Comparison of ENCODE assay signal across 10 mouse cellular contexts in genomic region chr17:12364426-12364735, GRCm38 (mm10). TPM values are rescaled to one million over a fixed set of nuclear protein-coding genes. Genes with fewer than 3 reads are reported as not detected.
A peak's percentile ranks its signal among the peaks of the same experiment; 100 is the strongest.
DNase-seq lines count a peak whose midpoint lies in the region; ATAC-seq lines count a peak whose summit lies in the region.
"Had no signal": no experiment of that assay in that cellular context is flagged by ENCODE, and none has a peak within 500 bp of the region (broad histone marks: within the 10 kb centered on the region; RNA-seq: fewer than 3 reads in every experiment).

No protein-coding gene starts in this region.

- H3K36me3 ChIP-seq in hindbrain, embryonic 16.5 days (ENCODE audit: control insufficient read depth, insufficient read depth, low read length), result no peaks in the 10 kb centered on the region
- H3K36me3 ChIP-seq in hindbrain, embryonic 13.5 days, result no peaks in the 10 kb centered on the region
- H3K36me3 ChIP-seq in liver, embryonic 11.5 days (ENCODE audit: control insufficient read depth, insufficient read depth, low read length), result no peaks in the 10 kb centered on the region
- H3K36me3 ChIP-seq: embryonic facial prominence, embryonic 13.5 days; stomach, embryonic 15.5 days had no signal

- WGBS in hindbrain, embryonic 16.5 days, result 48% methylated on average over 8 of the region's 8 CpGs
- 49% methylated on average over 8 of the region's 8 CpGs for WGBS in hindbrain, embryonic 13.5 days
- 77% methylated on average over 8 of the region's 8 CpGs for WGBS in liver, embryonic 11.5 days

- DNase-seq in NIH3T3 (ENCODE audit: low read depth), result peak; percentile 60
- DNase-seq in layer of hippocampus, adult 11-12 months (ENCODE audit: low spot score), result peak; percentile 67
- DNase-seq in natural killer cell, adult 2 months (ENCODE audit: low spot score in 2 of 2), result peak; percentile 55 to 73
- DNase-seq in adrenal gland, adult (ENCODE audit: inconsistent age in 2 of 2, low spot score in 1 of 2), result no peak
- DNase-seq in liver, embryonic 11.5 days (ENCODE audit: low spot score), result no peak
- DNase-seq in testis, postnatal 14 days (ENCODE audit: low spot score), result no peak

- ATAC-seq in hindbrain, embryonic 16.5 days, result peak; percentile 34; the same call in 1 of the 2 replicates
- ATAC-seq in hindbrain, embryonic 13.5 days (ENCODE audit: low FRiP score), result no peak
- ATAC-seq in liver, embryonic 11.5 days (replicated peaks; ENCODE audit: low FRiP score), result no peak

- H3K9me3 ChIP-seq in hindbrain, embryonic 16.5 days (ENCODE audit: control insufficient read depth, low read length), result no peaks in the 10 kb centered on the region
- H3K9me3 ChIP-seq in hindbrain, embryonic 13.5 days, result no peaks in the 10 kb centered on the region
- no peaks in the 10 kb centered on the region for H3K9me3 ChIP-seq in liver, embryonic 11.5 days (ENCODE audit: control insufficient read depth, low read length)
- H3K9me3 ChIP-seq: embryonic facial prominence, embryonic 13.5 days; stomach, embryonic 15.5 days had no signal

- H3K4me3 ChIP-seq in hindbrain, embryonic 16.5 days (ENCODE audit: low read length), result no peak overlapping the region
- H3K4me3 ChIP-seq in hindbrain, embryonic 13.5 days, result no peak overlapping the region
- no peak overlapping the region for H3K4me3 ChIP-seq in liver, embryonic 11.5 days (ENCODE audit: low read depth, low read length)
- H3K4me3 ChIP-seq: embryonic facial prominence, embryonic 13.5 days; stomach, embryonic 15.5 days had no signal

- no peaks in the 10 kb centered on the region for H3K27me3 ChIP-seq in hindbrain, embryonic 16.5 days (replicated peaks; ENCODE audit: control insufficient read depth, insufficient read depth, low read length)
- no peaks in the 10 kb centered on the region for H3K27me3 ChIP-seq in hindbrain, embryonic 13.5 days
- H3K27me3 ChIP-seq in liver, embryonic 11.5 days (replicated peaks; ENCODE audit: control insufficient read depth, insufficient read depth, low read length), result no peaks in the 10 kb centered on the region; the same call in 1 of the 2 replicates
- H3K27me3 ChIP-seq: embryonic facial prominence, embryonic 13.5 days; stomach, embryonic 15.5 days had no signal

- no peak overlapping the region for H3K4me2 ChIP-seq in hindbrain, embryonic 16.5 days (ENCODE audit: low read length)
- H3K4me2 ChIP-seq in hindbrain, embryonic 13.5 days, result no peak overlapping the region
- no peak overlapping the region for H3K4me2 ChIP-seq in liver, embryonic 11.5 days
- H3K4me2 ChIP-seq: embryonic facial prominence, embryonic 13.5 days; stomach, embryonic 15.5 days had no signal

- no peak overlapping the region for H3K27ac ChIP-seq in hindbrain, embryonic 16.5 days (ENCODE audit: low read depth, low read length)
- H3K27ac ChIP-seq in hindbrain, embryonic 13.5 days, result no peak overlapping the region
- H3K27ac ChIP-seq in liver, embryonic 11.5 days (ENCODE audit: low read depth, low read length), result no peak overlapping the region
- H3K27ac ChIP-seq: embryonic facial prominence, embryonic 13.5 days; stomach, embryonic 15.5 days had no signal

- no peak overlapping the region for H3K9ac ChIP-seq in hindbrain, embryonic 16.5 days (ENCODE audit: low read depth, low read length)
- H3K9ac ChIP-seq in hindbrain, embryonic 13.5 days, result no peak overlapping the region
- H3K9ac ChIP-seq in liver, embryonic 11.5 days (ENCODE audit: low read depth, low read length), result no peak overlapping the region
- H3K9ac ChIP-seq: embryonic facial prominence, embryonic 13.5 days; stomach, embryonic 15.5 days had no signal

- no peaks in the 10 kb centered on the region for H3K4me1 ChIP-seq in hindbrain, embryonic 16.5 days (ENCODE audit: control insufficient read depth, insufficient read depth, low read depth, low read length)
- H3K4me1 ChIP-seq in hindbrain, embryonic 13.5 days (replicated peaks), result peaks cover 4% of the 10 kb centered on the region; the same call in 1 of the 2 replicates
- no peaks in the 10 kb centered on the region for H3K4me1 ChIP-seq in liver, embryonic 11.5 days (replicated peaks; ENCODE audit: control insufficient read depth, insufficient read depth, low read length)
- H3K4me1 ChIP-seq: stomach, embryonic 15.5 days had no signal

RNA-seq across cellular contexts. Expression of gene Plg, which starts 14.0 kb away (rescaled TPM):
- not detected in 2 replicates for polyA plus RNA-seq in hindbrain, embryonic 16.5 days (2015; fragmentation: Nextera tagmentation; extraction: Ambion mirVana)
- polyA plus RNA-seq in hindbrain, embryonic 13.5 days (2015; fragmentation: Nextera tagmentation; extraction: Ambion mirVana), result not detected in 2 replicates
- polyA plus RNA-seq in liver, embryonic 11.5 days (2014; fragmentation: Nextera tagmentation; extraction: Ambion mirVana), result 130 and 157 TPM in 2 replicates
- polyA plus RNA-seq: embryonic facial prominence, embryonic 13.5 days had no signal

RNA-seq across cellular contexts. Expression of gene Map3k4, which starts 45.8 kb away (rescaled TPM):
- polyA plus RNA-seq in hindbrain, embryonic 16.5 days (2015; fragmentation: Nextera tagmentation; extraction: Ambion mirVana), result 33.1 and 39.7 TPM in 2 replicates
- 41.1 and 45.8 TPM in 2 replicates for polyA plus RNA-seq in hindbrain, embryonic 13.5 days (2015; fragmentation: Nextera tagmentation; extraction: Ambion mirVana)
- polyA plus RNA-seq in liver, embryonic 11.5 days (2014; fragmentation: Nextera tagmentation; extraction: Ambion mirVana), result 28.4 and 29.3 TPM in 2 replicates

Comparison
In these comparisons a context has a peak if more than half of its experiments do, and no peak if none do; other contexts are left out.
1. DNase-seq: peak in NIH3T3 (single experiment), layer of hippocampus, adult 11-12 months (single experiment) and natural killer cell, adult 2 months (2 of 2); none in adrenal gland, adult (0 of 2), liver, embryonic 11.5 days (single experiment) and testis, postnatal 14 days (single experiment).
2. RNA of gene Plg, which starts 14.0 kb away (polyA plus RNA-seq): 130 to 157 TPM in liver, embryonic 11.5 days; not detected in hindbrain, embryonic 13.5 days and not detected in hindbrain, embryonic 16.5 days; every median in the first group is over 100 times any median in the second.